ENCODE assay signal across 8 mouse cellular contexts in genomic region chr13:63573256-63573835, GRCm38 (mm10). TPM values are rescaled to one million over a fixed set of nuclear protein-coding genes. Genes with fewer than 3 reads are reported as not detected.
DNase-seq lines count a peak whose midpoint lies in the region; ATAC-seq and TF ChIP-seq lines count a peak whose summit lies in the region.

Gene Ptch1 (minus strand): TSS chr13:63573598.

- H3K36me3 ChIP-seq in heart, adult 2 months (ENCODE audit: control insufficient read depth, insufficient read depth, low read length): no peaks in the 10 kb centered on the region
- H3K36me3 ChIP-seq in kidney, adult 2 months (ENCODE audit: control insufficient read depth, insufficient read depth, low read length): no peaks in the 10 kb centered on the region
- no peaks in the 10 kb centered on the region for H3K36me3 ChIP-seq in liver, embryonic 11.5 days (ENCODE audit: control insufficient read depth, insufficient read depth, low read length)

- peak; percentile 20 for ATAC-seq in CD4-positive, CD25-positive, alpha-beta regulatory T cell, adult 4 months
- ATAC-seq in liver, embryonic 11.5 days (replicated peaks; ENCODE audit: low FRiP score): no peak

- TF ChIP-seq EP300 in heart, adult 2 months (IDR thresholded peaks at IDR 0.05; ENCODE audit: insufficient read depth, low read depth, low read length): no peak

- no peaks in the 10 kb centered on the region for H3K9me3 ChIP-seq in liver, embryonic 11.5 days (ENCODE audit: control insufficient read depth, low read length)

- H3K79me2 ChIP-seq in heart, adult 2 months (replicated peaks; ENCODE audit: control insufficient read depth, insufficient read depth, low read length): no peaks in the 10 kb centered on the region

- peak; percentile 49 for DNase-seq in adrenal gland, adult 2 months
- DNase-seq in embryo, embryonic 9.5 days (ENCODE audit: extremely low spot score): peak; percentile 84
- peak; percentile 45 to 52 for DNase-seq in heart, adult 2 months
- DNase-seq in kidney, adult 2 months: peak; percentile 25
- DNase-seq in liver, embryonic 11.5 days (ENCODE audit: low spot score): peak; percentile 59
- peak; percentile 41 for DNase-seq in naive thymus-derived CD4-positive, alpha-beta T cell, adult 2 months (ENCODE audit: low read depth)
- DNase-seq in thymus, postnatal 36 days: peak; percentile 35 to 42

- peak within 1 kb of the TSS; percentile 61 for H3K9ac ChIP-seq in heart, adult 2 months (ENCODE audit: low read depth, low read length)
- H3K9ac ChIP-seq in liver, embryonic 11.5 days (ENCODE audit: low read depth, low read length): peak within 1 kb of the TSS; percentile 43; the same call in 1 of the 2 replicates

- peak within 1 kb of the TSS; percentile 53 for H3K27ac ChIP-seq in heart, adult 2 months
- no peak within 1 kb of the TSS for H3K27ac ChIP-seq in kidney, adult 2 months (ENCODE audit: insufficient read depth, low read depth, low read length)
- peak within 1 kb of the TSS; percentile 52; the same call in 1 of the 2 replicates for H3K27ac ChIP-seq in liver, embryonic 11.5 days (ENCODE audit: low read depth, low read length)

- peak; percentile 36; the same call in 1 of the 2 replicates for TF ChIP-seq CTCF in heart, adult 2 months (IDR thresholded peaks at IDR 0.05)
- no peak for TF ChIP-seq CTCF in kidney, adult 2 months (conservative IDR thresholded peaks at IDR 0.05; ENCODE audit: insufficient read depth, insufficient read length, low read depth, low read length)

- peaks cover 2% of the 10 kb centered on the region; the same call in 1 of the 2 replicates for H3K27me3 ChIP-seq in heart, adult 2 months (ENCODE audit: control insufficient read depth, insufficient read depth, low read length)
- peaks cover 3% of the 10 kb centered on the region; the same call in 1 of the 2 replicates for H3K27me3 ChIP-seq in kidney, adult 2 months (replicated peaks; ENCODE audit: control insufficient read depth, insufficient read depth, low read length)
- H3K27me3 ChIP-seq in liver, embryonic 11.5 days (replicated peaks; ENCODE audit: control insufficient read depth, insufficient read depth, low read length): peaks cover 65% of the 10 kb centered on the region

- H3K4me3 ChIP-seq in heart, adult 2 months: peak within 1 kb of the TSS; percentile 73
- peak within 1 kb of the TSS; percentile 38 for H3K4me3 ChIP-seq in kidney, adult 2 months (ENCODE audit: insufficient read depth, low read depth, low read length)
- H3K4me3 ChIP-seq in liver, embryonic 11.5 days (ENCODE audit: low read depth, low read length): peak within 1 kb of the TSS; percentile 63

- peak within 1 kb of the TSS; percentile 93 for H3K4me2 ChIP-seq in liver, embryonic 11.5 days

- WGBS in heart, adult 2 months: 5% methylated on average over 43 of the region's 44 CpGs
- 6% methylated on average over 42 of the region's 44 CpGs for WGBS in kidney, adult 2 months
- 1% methylated on average over 44 of the region's 44 CpGs for WGBS in liver, embryonic 11.5 days

- intact Hi-C loops in heart, adult 2 months (cut with DNase I): loop anchor here (5.0 kb wide), 1 partner anchor 414 kb away; no protein-coding TSS in a partner anchor

- peaks cover 2% of the 10 kb centered on the region; the same call in 1 of the 2 replicates for H3K4me1 ChIP-seq in heart, adult 2 months (ENCODE audit: control insufficient read depth, insufficient read depth, low read length)
- H3K4me1 ChIP-seq in kidney, adult 2 months (ENCODE audit: control insufficient read depth, insufficient read depth, low read length): peaks cover 2% of the 10 kb centered on the region; the same call in 1 of the 2 replicates
- peaks cover 16% of the 10 kb centered on the region for H3K4me1 ChIP-seq in liver, embryonic 11.5 days (replicated peaks; ENCODE audit: control insufficient read depth, insufficient read depth, low read length)

- no peak for TF ChIP-seq POLR2A in heart, adult 2 months (IDR thresholded peaks at IDR 0.05; ENCODE audit: insufficient read depth, low read depth, low read length)
- no peak for TF ChIP-seq POLR2A in kidney, adult 2 months (IDR thresholded peaks at IDR 0.05; ENCODE audit: low read depth, low read length)

RNA-seq across cellular contexts. Expression of gene Ptch1, which starts in this region (rescaled TPM):
- polyA plus RNA-seq in CD4-positive, CD25-positive, alpha-beta regulatory T cell, adult 4 months (2017; shearing (Covaris generic)): 10 to 100 TPM; 13.6 to 15.9 TPM
- 10 to 100 TPM; 30.8 to 57.5 TPM for total RNA-seq in adrenal gland, adult 2 months (2021)
- polyA plus RNA-seq in adrenal gland, adult 2 months (2012; rRNA removed): 46.7 and 50.1 TPM in 2 replicates
- total RNA-seq in heart, adult 2 months (2021): 10 to 100 TPM in 1 of 2 experiments, 1 to 10 TPM in 1; 9.3 to 16.4 TPM
- polyA plus RNA-seq in heart, adult 2 months (2012; rRNA removed): 6.7 and 9.2 TPM in 2 replicates
- 17.5 and 19.6 TPM in 2 replicates for polyA plus RNA-seq in kidney, adult 2 months (2012; rRNA removed)
- 14.0 and 15.0 TPM in 2 replicates for polyA plus RNA-seq in liver, embryonic 11.5 days (2014; fragmentation: Nextera tagmentation; extraction: Ambion mirVana)

Comparison
In these comparisons a context has a peak if more than half of its experiments do, and no peak if none do; other contexts are left out.
1. DNase-seq: peak in every context shown above with its lines; median percentile 84 in embryo, embryonic 9.5 days; 59 in liver, embryonic 11.5 days; 49 in adrenal gland, adult 2 months; 48 in heart, adult 2 months; 41 in naive thymus-derived CD4-positive, alpha-beta T cell, adult 2 months; 38 in thymus, postnatal 36 days; 25 in kidney, adult 2 months.